Mouse (Mus musculus): ENCODE results near the gene Zbtb24.

Gene Zbtb24

GRCm38 (mm10) chr10:41505446-41505845, 55.3 kb downstream of the Zbtb24 start:
- peak in 1 of 2 experiments; percentile 34 for DNase-seq

GRCm38 (mm10) chr10:41509160-41509559, 59.0 kb downstream of the Zbtb24 start:
- peak in 1 of 2 experiments; percentile 48 for DNase-seq

GRCm38 (mm10) chr10:41514301-41514700, 64.1 kb downstream of the Zbtb24 start:
- no peak for DNase-seq

- DNase-seq, result no peak
These were observed 64.7 kb downstream of the Zbtb24 start for GRCm38 (mm10) chr10:41514921-41515320.
